Comparison of ENCODE assay signal across 7 mouse cellular contexts in genomic region chr7:110768001-110768400, GRCm38 (mm10). TPM values are rescaled to one million over a fixed set of nuclear protein-coding genes. Genes with fewer than 3 reads are reported as not detected.
DNase-seq lines count a peak whose midpoint lies in the region; ATAC-seq lines count a peak whose summit lies in the region.

Gene Ampd3, plus strand, starts transcription at chr7:110768206.

- ATAC-seq in erythroid progenitor cell, adult 5-6 weeks (replicated peaks; ENCODE audit: low FRiP score, poor library complexity, severe bottlenecking) = no peak; the same call in 1 of the 2 replicates
- peak; percentile 37 for ATAC-seq in hindbrain, embryonic 13.5 days (ENCODE audit: low FRiP score)
- no peak; the same call in none of the 2 replicates for ATAC-seq in midbrain, embryonic 16.5 days

- WGBS in hindbrain, embryonic 13.5 days = 24% methylated on average over 10 of the region's 16 CpGs
- 13% methylated on average over 16 of the region's 16 CpGs for WGBS in midbrain, embryonic 16.5 days

- H3K4me2 ChIP-seq in hindbrain, embryonic 13.5 days = peak within 1 kb of the TSS; percentile 91
- peak within 1 kb of the TSS; percentile 94 for H3K4me2 ChIP-seq in midbrain, embryonic 16.5 days (ENCODE audit: low read length)

- H3K4me1 ChIP-seq in hindbrain, embryonic 13.5 days (replicated peaks) = peaks cover 15% of the 10 kb centered on the region
- peaks cover 13% of the 10 kb centered on the region for H3K4me1 ChIP-seq in midbrain, embryonic 16.5 days (ENCODE audit: control insufficient read depth, insufficient read depth, low read length)

- DNase-seq in ES-CJ7 (ENCODE audit: low read depth, low spot score) (peak; percentile 41), ZHBTc4 (ENCODE audit: low read depth, low spot score) (peak; percentile 69)
- DNase-seq in left cerebral cortex, postnatal 14 days (ENCODE audit: low spot score in 2 of 2) = no peak
- no peak for DNase-seq in right cerebral cortex, postnatal 25 days

- H3K36me3 ChIP-seq in hindbrain, embryonic 13.5 days = no peaks in the 10 kb centered on the region
- no peaks in the 10 kb centered on the region for H3K36me3 ChIP-seq in midbrain, embryonic 16.5 days (ENCODE audit: control insufficient read depth, insufficient read depth, low read length)

- H3K27ac ChIP-seq in hindbrain, embryonic 13.5 days = no peak within 1 kb of the TSS
- H3K27ac ChIP-seq in midbrain, embryonic 16.5 days (ENCODE audit: low read length) = peak within 1 kb of the TSS; percentile 57

- H3K4me3 ChIP-seq in hindbrain, embryonic 13.5 days = peak within 1 kb of the TSS; percentile 61
- H3K4me3 ChIP-seq in midbrain, embryonic 16.5 days (ENCODE audit: low read depth, low read length) = peak within 1 kb of the TSS; percentile 63

- H3K9ac ChIP-seq in hindbrain, embryonic 13.5 days = peak within 1 kb of the TSS; percentile 90
- peak within 1 kb of the TSS; percentile 91 for H3K9ac ChIP-seq in midbrain, embryonic 16.5 days (ENCODE audit: low read depth, low read length)

- intact Hi-C loops in left cerebral cortex, postnatal 14 days (cut with DNase I) = no loop called here

- H3K27me3 ChIP-seq in hindbrain, embryonic 13.5 days = peaks cover 29% of the 10 kb centered on the region
- H3K27me3 ChIP-seq in midbrain, embryonic 16.5 days (ENCODE audit: control insufficient read depth, insufficient read depth, low read depth, low read length) = no peaks in the 10 kb centered on the region

- H3K9me3 ChIP-seq in hindbrain, embryonic 13.5 days = no peaks in the 10 kb centered on the region
- no peaks in the 10 kb centered on the region for H3K9me3 ChIP-seq in midbrain, embryonic 16.5 days (replicated peaks; ENCODE audit: control insufficient read depth, low read length, poor library complexity, severe bottlenecking)

RNA-seq across cellular contexts. Expression of gene Ampd3, which starts in this region (rescaled TPM):
- total RNA-seq in erythroid progenitor cell, adult 5-6 weeks (2015; ENCODE audit: low replicate concordance) = 80.7 and 109 TPM in 2 replicates
- 72.2 and 104 TPM in 2 replicates for total RNA-seq in erythroid progenitor cell, adult 5-6 weeks (2017; ENCODE audit: low replicate concordance)
- polyA plus RNA-seq in hindbrain, embryonic 13.5 days (2015; fragmentation: Nextera tagmentation; extraction: Ambion mirVana) = 4.3 and 4.9 TPM in 2 replicates
- 10 to 100 TPM; 23.6 to 28.2 TPM for total RNA-seq in left cerebral cortex, postnatal 14 days (2021)
- 10.3 and 13.9 TPM in 2 replicates for polyA plus RNA-seq in midbrain, embryonic 16.5 days (2015; fragmentation: Nextera tagmentation; extraction: Ambion mirVana)

Comparison
In these comparisons a context has a peak if more than half of its experiments do, and no peak if none do; other contexts are left out.
1. DNase-seq: peak in ES-CJ7 (single experiment) and ZHBTc4 (single experiment); none in left cerebral cortex, postnatal 14 days (0 of 2) and right cerebral cortex, postnatal 25 days (single experiment).